Mouse (Mus musculus): ENCODE measurements around the gene Gm11627. TPM values are rescaled to one million over a fixed set of nuclear protein-coding genes. Genes with fewer than 3 reads are reported as not detected.

Gm11627 gene
- polyA plus RNA-seq, 1 experiment from 2014 or later = not detected

DNA sequence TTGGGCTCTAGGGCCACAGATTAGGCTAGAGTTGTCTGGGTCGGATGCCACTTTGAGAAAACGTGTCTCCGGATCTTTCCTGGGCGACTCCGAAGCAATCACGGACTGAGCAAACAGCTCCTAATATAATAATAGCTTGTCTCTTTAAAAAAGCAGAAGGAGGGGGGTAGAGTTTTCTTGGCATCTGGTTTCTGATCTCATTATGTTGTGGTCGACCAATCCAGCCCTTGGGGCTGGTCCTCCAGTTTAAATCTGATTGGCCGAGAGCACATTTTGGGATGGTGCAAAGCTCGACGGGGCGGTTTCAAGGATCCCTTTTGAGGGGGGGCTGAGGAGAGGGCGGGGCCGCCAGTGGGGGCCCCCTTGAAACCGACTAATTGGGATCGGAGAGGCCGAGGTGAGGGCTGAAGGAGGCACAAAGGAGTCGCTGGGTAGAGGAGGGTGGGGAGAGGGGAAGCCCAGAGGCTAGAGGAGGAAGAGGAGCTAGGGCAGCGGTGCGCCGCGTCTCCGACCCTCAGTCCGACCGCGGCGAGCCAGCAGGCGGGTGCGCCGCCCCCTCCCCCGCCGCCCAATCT, 24.8 kb upstream of the Gm11627 start, which contains the start of gene Fzd2:
Fzd2 (plus strand) TSS at position 387 of the 575 bp plus-strand sequence.
- ATAC-seq (peak; percentile 66), DNase-seq (peak; percentile 40)
- Histone ChIP-seq H3K4me1 (ENCODE audit: insufficient read depth) (peaks cover 3% of the 10 kb centered on the region; the same call in 1 of the 2 replicates), H3K9me3 (ENCODE audit: low read length) (no peaks in the 10 kb centered on the region), H3K9ac (replicated peaks) (0 out of 2 replicates have a peak within 1 kb of the TSS, but pooled peaks have one; percentile 7), H3K27me3 (ENCODE audit: insufficient read depth, low read length) (peaks cover 75% of the 10 kb centered on the region), H3K27ac (ENCODE audit: low read depth) (peak within 1 kb of the TSS; percentile 16; the same call in 1 of the 2 replicates), H3K36me3 (replicated peaks; ENCODE audit: insufficient read depth, low read length) (no peaks in the 10 kb centered on the region), H3K4me2 (ENCODE audit: low read depth, low read length) (peak within 1 kb of the TSS; percentile 67), H3K4me3 (ENCODE audit: low read depth, low read length) (peak within 1 kb of the TSS; percentile 48)
- TF ChIP-seq CTCF (IDR thresholded peaks at IDR 0.05; ENCODE audit: low read depth) (no peak), EP300 (IDR thresholded peaks at IDR 0.05; ENCODE audit: low read depth) (no peak)
- under 1% methylated on average over 27 of the region's 31 CpGs for WGBS (ENCODE audit: insufficient replicate concordance)

DNA sequence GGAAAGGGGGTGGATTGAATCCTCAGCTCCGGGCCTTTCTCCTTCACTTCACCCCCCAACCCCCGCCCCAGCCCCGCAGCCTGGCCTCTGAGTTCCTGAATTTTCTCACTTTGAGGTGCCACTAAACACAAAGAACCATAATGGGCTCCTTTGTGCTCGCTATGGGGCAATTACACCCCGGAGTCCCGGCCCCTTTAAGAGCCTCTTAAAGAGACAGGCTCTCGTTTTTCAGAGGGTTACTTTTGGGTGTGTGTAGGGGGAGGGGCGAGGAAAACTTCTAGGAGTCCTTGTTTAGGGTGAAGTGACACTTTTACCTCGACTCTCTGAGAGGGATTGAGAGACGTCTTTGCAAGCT, 24.2 kb upstream of the Gm11627 start:
- H3K27me3 ChIP-seq (ENCODE audit: insufficient read depth, low read length) = peaks cover 69% of the 10 kb centered on the region
- H3K27ac ChIP-seq (ENCODE audit: low read depth) = peak overlapping the region; percentile 16; the same call in 1 of the 2 replicates
- 2% methylated on average over 10 of the region's 10 CpGs for WGBS (ENCODE audit: insufficient replicate concordance)
- no peaks in the 10 kb centered on the region for H3K9me3 ChIP-seq (ENCODE audit: low read length)
- H3K9ac ChIP-seq (replicated peaks) = 0 out of 2 replicates have a peak overlapping the region, but pooled peaks have one; percentile 7
- H3K36me3 ChIP-seq (replicated peaks; ENCODE audit: insufficient read depth, low read length) = no peaks in the 10 kb centered on the region
- DNase-seq (no peak), ATAC-seq (no peak)
- peak overlapping the region; percentile 67 for H3K4me2 ChIP-seq (ENCODE audit: low read depth, low read length)
- H3K4me3 ChIP-seq (ENCODE audit: low read depth, low read length) = peak overlapping the region; percentile 48
- TF ChIP-seq EP300 (IDR thresholded peaks at IDR 0.05; ENCODE audit: low read depth) (no peak), CTCF (IDR thresholded peaks at IDR 0.05; ENCODE audit: low read depth) (no peak)
- peaks cover 3% of the 10 kb centered on the region; the same call in 1 of the 2 replicates for H3K4me1 ChIP-seq (ENCODE audit: insufficient read depth)

DNA sequence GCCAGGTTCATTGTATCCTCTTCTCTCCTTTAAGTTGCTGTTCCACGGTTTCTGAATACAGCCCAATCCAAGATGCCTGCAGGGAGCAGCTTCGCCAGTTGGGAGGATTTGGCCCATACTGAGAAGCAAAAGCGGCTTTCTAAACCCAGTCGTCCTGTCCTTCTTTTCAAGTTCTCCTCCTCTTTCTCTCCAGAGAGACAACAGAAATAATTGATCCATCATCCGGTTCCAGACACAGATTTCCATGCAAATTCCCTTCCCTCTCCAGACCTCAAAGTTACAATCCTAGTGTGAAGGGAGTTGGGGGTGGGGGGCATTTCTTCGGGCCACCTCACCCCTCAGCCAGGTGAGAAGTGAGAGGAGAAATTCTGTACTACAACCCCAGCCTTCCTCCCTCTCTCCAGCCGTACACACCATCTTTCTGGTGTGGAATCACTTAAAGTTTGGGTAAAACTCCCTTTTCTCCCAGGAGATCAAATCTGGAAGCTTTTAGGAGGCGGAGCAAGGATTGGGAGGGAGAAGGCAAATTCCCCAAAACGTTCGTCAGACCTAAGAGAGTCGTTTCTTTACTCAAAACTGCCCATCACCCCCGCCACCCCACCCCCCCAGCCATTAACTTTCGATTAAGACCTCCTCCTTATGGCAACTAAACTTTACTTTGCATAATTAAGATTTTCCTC, 23.7 kb upstream of the Gm11627 start:
- no peak for DNase-seq
- Histone ChIP-seq H3K4me3 (ENCODE audit: low read depth, low read length) (peak overlapping the region; percentile 48), H3K27me3 (ENCODE audit: insufficient read depth, low read length) (peaks cover 63% of the 10 kb centered on the region), H3K4me1 (ENCODE audit: insufficient read depth) (peaks cover 3% of the 10 kb centered on the region; the same call in 1 of the 2 replicates), H3K4me2 (ENCODE audit: low read depth, low read length) (peak overlapping the region; percentile 67), H3K27ac (ENCODE audit: low read depth) (peak overlapping the region; percentile 16; the same call in 1 of the 2 replicates), H3K9me3 (ENCODE audit: low read length) (no peaks in the 10 kb centered on the region), H3K9ac (replicated peaks) (0 out of 2 replicates have a peak overlapping the region, but pooled peaks have one; percentile 7), H3K36me3 (replicated peaks; ENCODE audit: insufficient read depth, low read length) (no peaks in the 10 kb centered on the region)
- TF ChIP-seq CTCF (IDR thresholded peaks at IDR 0.05; ENCODE audit: low read depth) = no peak
- no peak for TF ChIP-seq EP300 (IDR thresholded peaks at IDR 0.05; ENCODE audit: low read depth)
- WGBS (ENCODE audit: insufficient replicate concordance) = 18% methylated on average over 13 of the region's 13 CpGs
- ATAC-seq = no peak

DNA sequence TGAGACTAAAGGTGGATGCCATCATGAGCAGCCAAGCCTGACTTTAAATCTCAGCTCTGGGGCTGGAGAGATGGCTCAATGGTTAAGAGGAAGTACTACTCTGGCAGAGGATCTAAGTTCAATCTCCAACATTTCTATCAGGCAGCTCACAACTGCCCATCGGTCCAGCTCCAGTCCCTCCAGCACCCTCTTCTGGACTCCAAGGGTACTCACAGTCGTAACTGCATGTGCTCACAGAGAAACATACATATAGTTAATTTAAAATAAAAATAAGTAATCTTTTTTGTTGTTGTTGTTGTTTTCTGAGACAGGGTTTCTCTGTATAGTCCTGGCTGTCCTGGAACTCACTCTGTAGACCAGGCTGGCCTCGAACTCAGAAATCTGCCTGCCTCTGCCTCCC, 20.7 kb upstream of the Gm11627 start:
- H3K27me3 ChIP-seq (ENCODE audit: insufficient read depth, low read length) = peaks cover 38% of the 10 kb centered on the region
- 68% methylated on average over 3 of the region's 3 CpGs for WGBS (ENCODE audit: insufficient replicate concordance)

DNA sequence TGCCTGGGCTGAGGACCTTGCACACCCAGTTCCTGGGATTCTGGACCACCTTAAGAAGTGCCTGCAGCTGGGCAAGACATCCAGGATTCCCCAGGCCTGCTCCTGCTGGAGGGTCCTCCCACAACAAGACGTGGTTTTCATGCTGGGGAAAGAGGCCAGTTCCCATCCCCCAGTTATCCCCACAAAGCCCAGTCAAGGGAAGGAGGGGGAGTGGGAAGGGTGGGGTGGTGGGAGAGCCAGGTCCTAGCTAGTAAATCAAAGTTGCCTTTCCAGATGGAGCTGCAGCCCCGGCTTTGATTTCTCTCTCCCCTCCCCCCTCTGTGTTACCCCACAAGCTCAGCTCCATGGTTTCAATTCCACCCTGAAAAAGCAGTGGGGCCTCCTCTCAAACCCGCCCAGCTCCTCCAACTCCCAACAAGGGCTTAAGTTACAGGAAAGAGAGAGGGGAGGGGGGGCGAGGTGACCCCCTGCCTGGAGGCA, 16.1 kb upstream of the Gm11627 start:
- H3K27me3 ChIP-seq (ENCODE audit: insufficient read depth, low read length) = 0 out of 2 replicates have a peak, but pooled peaks cover 3% of the 10 kb centered on the region
- H3K4me3 ChIP-seq (ENCODE audit: low read depth, low read length) = no peak overlapping the region
- DNase-seq (no peak), ATAC-seq (no peak)
- no peaks in the 10 kb centered on the region for H3K36me3 ChIP-seq (replicated peaks; ENCODE audit: insufficient read depth, low read length)
- no peak for TF ChIP-seq CTCF (IDR thresholded peaks at IDR 0.05; ENCODE audit: low read depth)
- no peak for TF ChIP-seq EP300 (IDR thresholded peaks at IDR 0.05; ENCODE audit: low read depth)
- 44% methylated on average over 3 of the region's 4 CpGs for WGBS (ENCODE audit: insufficient replicate concordance)
- no peak overlapping the region for H3K9ac ChIP-seq (replicated peaks)
- no peaks in the 10 kb centered on the region for H3K9me3 ChIP-seq (ENCODE audit: low read length)
- H3K4me2 ChIP-seq (ENCODE audit: low read depth, low read length) = no peak overlapping the region
- no peaks in the 10 kb centered on the region for H3K4me1 ChIP-seq (ENCODE audit: insufficient read depth)
- no peak overlapping the region for H3K27ac ChIP-seq (ENCODE audit: low read depth)

More for the DNA sequence above, 20.7 kb upstream of the Gm11627 start:
- DNase-seq (no peak), ATAC-seq (no peak)
- Histone ChIP-seq H3K4me2 (ENCODE audit: low read depth, low read length) (no peak overlapping the region), H3K9ac (replicated peaks) (no peak overlapping the region), H3K4me3 (ENCODE audit: low read depth, low read length) (no peak overlapping the region), H3K9me3 (ENCODE audit: low read length) (no peaks in the 10 kb centered on the region), H3K36me3 (replicated peaks; ENCODE audit: insufficient read depth, low read length) (no peaks in the 10 kb centered on the region), H3K4me1 (ENCODE audit: insufficient read depth) (peaks cover 3% of the 10 kb centered on the region; the same call in 1 of the 2 replicates), H3K27ac (ENCODE audit: low read depth) (no peak overlapping the region)
- peak; percentile 37 for TF ChIP-seq CTCF (IDR thresholded peaks at IDR 0.05; ENCODE audit: low read depth)
- TF ChIP-seq EP300 (IDR thresholded peaks at IDR 0.05; ENCODE audit: low read depth) = no peak

DNA sequence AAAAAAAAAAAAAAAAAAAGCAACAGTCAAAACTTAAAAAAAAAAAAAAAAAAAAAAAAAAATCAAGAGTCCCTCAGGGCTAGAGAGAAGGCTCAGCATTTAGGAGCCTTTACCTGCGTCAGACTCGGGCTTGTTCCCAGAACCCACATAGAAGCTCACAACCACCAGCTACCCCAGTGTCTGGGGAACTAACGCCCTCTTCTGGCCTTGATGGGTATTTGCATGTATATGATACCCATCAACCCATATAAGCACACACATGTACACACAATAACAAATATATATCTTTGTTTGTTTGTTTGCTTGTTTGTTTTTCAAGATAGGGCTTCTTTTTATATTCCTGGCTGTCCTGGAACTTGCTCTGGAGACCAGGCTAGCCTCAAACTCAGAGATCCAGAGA, 8.3 kb upstream of the Gm11627 start:
- TF ChIP-seq CTCF (IDR thresholded peaks at IDR 0.05; ENCODE audit: low read depth) (0 out of 2 replicates have a peak, but pooled peaks have one; percentile 13), EP300 (IDR thresholded peaks at IDR 0.05; ENCODE audit: low read depth) (no peak)
- H3K4me3 ChIP-seq (ENCODE audit: low read depth, low read length) = no peak overlapping the region
- H3K9me3 ChIP-seq (ENCODE audit: low read length) = peaks cover 3% of the 10 kb centered on the region; the same call in 1 of the 2 replicates
- H3K4me1 ChIP-seq (ENCODE audit: insufficient read depth) = no peaks in the 10 kb centered on the region
- WGBS (ENCODE audit: insufficient replicate concordance) = 74% methylated on average over 3 of the region's 3 CpGs
- peaks cover 3% of the 10 kb centered on the region; the same call in 1 of the 2 replicates for H3K27me3 ChIP-seq (ENCODE audit: insufficient read depth, low read length)
- ATAC-seq (no peak), DNase-seq (no peak)
- H3K36me3 ChIP-seq (replicated peaks; ENCODE audit: insufficient read depth, low read length) = no peaks in the 10 kb centered on the region
- no peak overlapping the region for H3K27ac ChIP-seq (ENCODE audit: low read depth)
- H3K4me2 ChIP-seq (ENCODE audit: low read depth, low read length) = no peak overlapping the region
- no peak overlapping the region for H3K9ac ChIP-seq (replicated peaks)

All from liver, postnatal 0 days (tissue).